Mouse (Mus musculus): Measurements from ENCODE around the gene Prkg2. TPM values are rescaled to one million over a fixed set of nuclear protein-coding genes. Genes with fewer than 3 reads are reported as not detected.

The Prkg2 gene
- polyA plus RNA-seq, 1 experiment from 2014 or later: 3.9 TPM

DNA sequence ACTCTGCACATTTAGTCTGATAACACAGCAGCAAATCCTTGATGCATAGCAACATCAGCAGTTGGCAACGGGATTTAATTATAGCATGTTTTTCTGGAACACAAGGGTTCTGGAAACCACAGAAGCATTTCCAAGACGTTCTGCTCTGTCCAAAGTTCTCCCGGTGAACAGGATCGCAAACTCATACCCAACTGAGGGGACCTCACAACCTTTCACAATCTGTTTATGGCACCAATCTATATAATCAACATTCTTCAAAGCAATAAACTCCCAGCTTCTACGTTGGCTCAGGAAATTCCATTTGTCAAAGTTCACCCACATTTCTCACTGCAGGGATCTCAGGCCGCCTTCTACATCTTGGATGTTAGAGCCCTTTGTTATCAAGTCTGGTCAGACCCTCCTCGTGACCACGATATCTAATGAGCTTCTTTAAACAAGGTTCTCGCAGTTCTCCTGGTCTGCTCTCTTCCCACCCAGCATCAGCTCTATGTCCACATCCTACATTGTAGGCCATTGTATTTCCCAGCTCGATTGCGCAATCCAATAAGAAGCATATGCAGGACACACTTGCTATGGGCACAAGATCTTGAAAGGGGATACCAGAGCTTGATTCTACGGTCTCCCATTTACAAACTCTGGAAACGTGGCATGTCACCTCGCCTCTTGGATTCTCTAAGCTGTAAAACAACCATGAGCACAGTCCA is 26.6 kb downstream of the Prkg2 start:
- Histone ChIP-seq H3K4me3 (no peak overlapping the region), H3K9me3 (no peaks in the 10 kb centered on the region), H3K27me3 (no peaks in the 10 kb centered on the region), H3K4me2 (replicated peaks) (no peak overlapping the region), H3K9ac (no peak overlapping the region), H3K36me3 (no peaks in the 10 kb centered on the region), H3K27ac (no peak overlapping the region), H3K4me1 (0 out of 2 replicates have a peak, but pooled peaks cover 2% of the 10 kb centered on the region)
- ATAC-seq (ENCODE audit: low FRiP score, low read depth): no peak
- 71% methylated on average over 14 of the region's 14 CpGs for WGBS

DNA sequence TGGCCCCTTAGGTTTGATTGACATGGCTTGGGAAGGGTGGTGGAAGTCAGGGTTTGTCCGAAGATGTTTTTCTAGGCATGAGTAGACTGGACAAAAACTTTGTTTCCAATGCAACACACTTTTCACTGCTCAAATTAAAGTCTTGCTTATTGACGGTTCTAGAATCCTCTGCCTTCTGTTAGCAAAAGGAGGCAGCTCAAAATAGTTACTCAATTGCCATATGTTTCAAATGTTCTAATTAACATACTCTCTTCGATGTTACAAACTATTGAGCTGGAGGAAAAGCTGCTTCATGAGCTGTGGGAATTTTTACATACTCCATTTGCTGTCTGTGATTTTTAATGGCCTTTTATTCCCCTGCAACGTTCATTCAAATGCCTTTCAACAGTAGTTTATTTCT is 39.0 kb downstream of the Prkg2 start:
- Histone ChIP-seq H3K36me3 (no peaks in the 10 kb centered on the region), H3K4me1 (no peaks in the 10 kb centered on the region), H3K27ac (no peak overlapping the region), H3K9ac (no peak overlapping the region), H3K9me3 (no peaks in the 10 kb centered on the region), H3K4me2 (replicated peaks) (no peak overlapping the region), H3K27me3 (no peaks in the 10 kb centered on the region), H3K4me3 (no peak overlapping the region)
- 66% methylated on average over 4 of the region's 4 CpGs for WGBS
- no peak for ATAC-seq (ENCODE audit: low FRiP score, low read depth)

DNA sequence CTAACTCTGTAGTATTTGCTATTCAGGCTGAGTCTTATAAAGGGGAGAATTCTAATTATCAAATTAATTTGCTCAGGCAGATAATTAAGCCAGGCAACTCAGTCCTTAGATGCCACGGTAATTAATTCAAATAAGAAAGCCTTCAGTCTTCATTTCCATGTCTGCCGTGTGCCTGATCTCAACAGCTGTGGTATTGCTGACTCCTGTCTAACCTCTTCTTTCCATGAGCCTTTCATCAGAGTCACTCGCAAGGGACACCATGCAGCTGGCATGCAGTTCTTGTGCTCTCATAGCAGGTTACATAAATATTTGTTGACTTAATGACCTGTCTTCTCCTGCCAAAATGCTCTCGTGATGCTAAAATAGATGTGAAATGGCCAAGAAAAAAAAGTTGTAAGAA is 41.4 kb downstream of the Prkg2 start:
- no peaks in the 10 kb centered on the region for H3K9me3 ChIP-seq
- 58% methylated on average over 4 of the region's 4 CpGs for WGBS

DNA sequence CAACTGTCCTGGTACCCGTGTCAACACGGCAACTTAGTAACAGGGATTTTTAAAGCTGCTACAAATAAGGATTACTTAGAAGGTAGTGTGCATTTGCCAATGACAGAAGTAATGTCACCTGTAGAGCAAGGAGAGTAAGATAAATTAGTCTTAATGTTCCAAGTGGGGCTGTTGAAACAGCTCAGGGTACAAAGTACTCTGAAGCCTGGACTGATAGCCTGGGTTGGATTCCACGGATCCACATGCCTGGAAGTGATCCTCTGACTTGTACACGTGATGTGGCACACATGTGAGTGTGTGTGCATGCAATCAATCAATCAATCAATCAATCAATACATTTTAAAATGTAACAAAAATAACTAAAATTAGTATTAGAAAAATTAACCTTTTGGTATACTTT is 45.6 kb downstream of the Prkg2 start:
- 85% methylated on average over 4 of the region's 4 CpGs for WGBS
- ATAC-seq (ENCODE audit: low FRiP score, low read depth): no peak

More for the DNA sequence above, 41.4 kb downstream of the Prkg2 start:
- no peaks in the 10 kb centered on the region for H3K4me1 ChIP-seq
- no peak overlapping the region for H3K9ac ChIP-seq
- no peak overlapping the region for H3K27ac ChIP-seq
- ATAC-seq (ENCODE audit: low FRiP score, low read depth): no peak
- H3K36me3 ChIP-seq: no peaks in the 10 kb centered on the region
- no peak overlapping the region for H3K4me2 ChIP-seq (replicated peaks)
- no peak overlapping the region for H3K4me3 ChIP-seq
- H3K27me3 ChIP-seq: no peaks in the 10 kb centered on the region

DNA sequence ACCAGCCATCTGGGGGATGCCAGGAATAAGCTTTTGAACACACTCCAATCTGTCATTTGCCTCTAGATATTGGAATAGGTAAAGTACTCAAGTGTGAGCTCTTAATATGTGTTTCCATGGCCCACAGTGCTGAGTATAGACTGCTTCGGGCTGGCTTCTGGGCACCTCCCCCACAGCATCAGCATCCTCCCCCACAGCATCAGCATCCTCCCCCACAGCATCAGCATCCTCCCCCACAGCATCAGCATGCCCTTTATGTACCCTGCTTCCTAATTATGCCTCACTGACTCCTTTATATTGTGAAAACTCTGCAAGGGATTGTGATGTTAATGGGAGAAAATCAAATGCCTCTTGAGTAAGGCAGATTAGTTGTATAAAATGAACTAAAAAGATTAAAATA is 49.5 kb downstream of the Prkg2 start:
- H3K36me3 ChIP-seq: no peaks in the 10 kb centered on the region
- WGBS: 23% methylated on average over 1 of the region's 1 CpGs
- no peak for ATAC-seq (ENCODE audit: low FRiP score, low read depth)

More for the DNA sequence above, 45.6 kb downstream of the Prkg2 start:
- H3K9ac ChIP-seq: no peak overlapping the region
- H3K27me3 ChIP-seq: no peaks in the 10 kb centered on the region
- H3K9me3 ChIP-seq: no peaks in the 10 kb centered on the region
- no peak overlapping the region for H3K27ac ChIP-seq
- H3K4me2 ChIP-seq (replicated peaks): no peak overlapping the region
- no peaks in the 10 kb centered on the region for H3K36me3 ChIP-seq
- H3K4me3 ChIP-seq: no peak overlapping the region
- peaks cover 4% of the 10 kb centered on the region; the same call in 1 of the 2 replicates for H3K4me1 ChIP-seq

DNA sequence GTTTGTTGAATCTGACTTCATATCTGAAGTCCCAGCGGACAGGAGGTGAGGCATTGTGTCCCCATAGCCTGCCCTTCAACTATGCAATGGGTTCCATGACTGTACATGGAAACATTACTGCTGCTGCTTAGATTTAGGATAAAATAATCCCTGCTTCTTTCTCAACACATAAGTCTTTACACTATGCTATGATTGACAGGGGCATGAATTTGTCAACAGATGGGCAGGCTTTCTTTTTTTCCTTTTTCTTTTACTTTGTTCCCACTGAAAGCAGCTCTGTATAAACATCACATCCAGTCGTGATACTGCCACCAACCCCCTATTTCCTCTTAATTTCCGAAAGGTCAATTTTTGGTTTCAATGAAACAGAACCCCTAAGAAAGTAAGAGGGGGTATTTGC is 50.0 kb downstream of the Prkg2 start:
- peaks cover 13% of the 10 kb centered on the region for H3K4me1 ChIP-seq
- H3K27me3 ChIP-seq: no peaks in the 10 kb centered on the region
- H3K27ac ChIP-seq: no peak overlapping the region
- no peak overlapping the region for H3K9ac ChIP-seq
- H3K4me3 ChIP-seq: no peak overlapping the region
- ATAC-seq (ENCODE audit: low FRiP score, low read depth): no peak
- WGBS: 43% methylated on average over 3 of the region's 3 CpGs
- H3K36me3 ChIP-seq: no peaks in the 10 kb centered on the region
- no peaks in the 10 kb centered on the region for H3K9me3 ChIP-seq
- no peak overlapping the region for H3K4me2 ChIP-seq (replicated peaks)

More for the DNA sequence above, 49.5 kb downstream of the Prkg2 start:
- no peaks in the 10 kb centered on the region for H3K9me3 ChIP-seq
- H3K4me3 ChIP-seq: no peak overlapping the region
- H3K9ac ChIP-seq: no peak overlapping the region
- H3K4me1 ChIP-seq: peaks cover 13% of the 10 kb centered on the region
- no peak overlapping the region for H3K4me2 ChIP-seq (replicated peaks)
- H3K27me3 ChIP-seq: no peaks in the 10 kb centered on the region
- no peak overlapping the region for H3K27ac ChIP-seq

DNA sequence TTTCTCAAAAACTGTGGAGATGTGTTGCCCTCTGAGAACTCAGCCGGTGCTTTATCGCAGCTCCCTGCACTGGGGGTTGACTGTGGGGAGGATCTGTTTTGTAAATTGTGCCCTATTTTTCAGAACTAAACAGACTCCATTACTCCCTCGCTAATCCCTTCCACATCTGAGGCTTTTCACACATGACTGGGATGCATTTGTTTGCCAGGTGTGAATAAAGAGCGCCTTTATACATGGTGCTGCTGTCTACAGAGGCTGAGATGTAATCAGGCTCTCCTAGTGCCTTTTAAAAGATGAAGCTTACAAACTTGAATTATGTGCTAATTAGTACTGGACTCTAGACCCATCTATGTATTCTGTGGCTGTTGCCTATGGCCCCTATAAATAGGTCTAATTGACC is 50.7 kb downstream of the Prkg2 start:
- 22% methylated on average over 4 of the region's 4 CpGs for WGBS
- peaks cover 13% of the 10 kb centered on the region for H3K4me1 ChIP-seq
- H3K36me3 ChIP-seq: no peaks in the 10 kb centered on the region
- 0 out of 2 replicates have a peak, but pooled peaks cover under 1% of the 10 kb centered on the region for H3K27me3 ChIP-seq
- H3K4me3 ChIP-seq: no peak overlapping the region
- H3K27ac ChIP-seq: no peak overlapping the region
- peak; percentile 25; the same call in 1 of the 2 replicates for ATAC-seq (ENCODE audit: low FRiP score, low read depth)
- no peak overlapping the region for H3K9ac ChIP-seq
- H3K9me3 ChIP-seq: no peaks in the 10 kb centered on the region
- peak overlapping the region; percentile 2; the same call in 1 of the 2 replicates for H3K4me2 ChIP-seq (replicated peaks)

DNA sequence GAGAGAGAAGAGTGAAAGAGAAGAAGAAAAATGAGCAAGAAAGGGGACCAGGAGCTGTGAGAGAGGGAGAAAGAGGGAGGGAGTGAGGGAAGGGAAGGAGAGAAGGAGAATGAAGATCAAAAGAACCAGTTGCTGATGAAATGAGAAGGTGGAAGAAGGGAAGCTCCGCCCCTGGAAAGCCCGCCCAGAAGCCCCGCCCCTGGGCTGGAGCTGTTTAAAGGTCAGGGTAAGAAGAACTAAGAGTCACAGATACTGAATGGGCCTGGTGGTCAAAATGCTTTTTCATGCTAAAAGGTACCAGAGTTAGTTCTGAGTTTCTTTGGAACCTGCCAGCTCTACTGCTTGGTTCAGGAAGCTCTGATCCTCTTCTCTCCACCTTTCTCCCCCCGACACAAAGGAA is 51.1 kb downstream of the Prkg2 start:
- Histone ChIP-seq H3K36me3 (no peaks in the 10 kb centered on the region), H3K4me2 (replicated peaks) (peak overlapping the region; percentile 2; the same call in 1 of the 2 replicates), H3K9ac (no peak overlapping the region), H3K27ac (no peak overlapping the region), H3K9me3 (no peaks in the 10 kb centered on the region), H3K4me3 (no peak overlapping the region), H3K4me1 (peaks cover 13% of the 10 kb centered on the region), H3K27me3 (0 out of 2 replicates have a peak, but pooled peaks cover 2% of the 10 kb centered on the region)
- ATAC-seq (ENCODE audit: low FRiP score, low read depth): no peak
- 14% methylated on average over 4 of the region's 4 CpGs for WGBS

DNA sequence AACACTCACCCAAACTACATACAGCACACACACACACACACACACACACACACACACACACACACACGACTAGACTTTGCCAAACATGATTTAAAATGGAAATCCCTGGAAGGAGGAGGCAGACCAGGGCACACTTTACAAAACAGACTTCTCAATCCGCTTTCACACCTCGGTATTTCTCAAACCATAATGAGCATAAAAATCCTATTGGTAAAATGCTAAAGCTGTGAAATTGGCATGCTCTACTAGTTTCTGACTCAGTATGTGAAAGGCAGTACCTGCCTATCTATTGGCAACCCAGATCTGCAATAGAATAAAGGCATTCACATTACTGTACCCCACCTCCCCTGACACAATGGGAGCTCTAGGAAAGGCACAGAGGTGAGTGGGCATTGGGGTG is 52.1 kb downstream of the Prkg2 start:
- 88% methylated on average over 3 of the region's 3 CpGs for WGBS
- Histone ChIP-seq H3K27me3 (0 out of 2 replicates have a peak, but pooled peaks cover 2% of the 10 kb centered on the region), H3K4me1 (peaks cover 13% of the 10 kb centered on the region), H3K9ac (no peak overlapping the region), H3K27ac (no peak overlapping the region), H3K4me2 (replicated peaks) (no peak overlapping the region), H3K36me3 (no peaks in the 10 kb centered on the region), H3K4me3 (no peak overlapping the region), H3K9me3 (no peaks in the 10 kb centered on the region)
- ATAC-seq (ENCODE audit: low FRiP score, low read depth): no peak

DNA sequence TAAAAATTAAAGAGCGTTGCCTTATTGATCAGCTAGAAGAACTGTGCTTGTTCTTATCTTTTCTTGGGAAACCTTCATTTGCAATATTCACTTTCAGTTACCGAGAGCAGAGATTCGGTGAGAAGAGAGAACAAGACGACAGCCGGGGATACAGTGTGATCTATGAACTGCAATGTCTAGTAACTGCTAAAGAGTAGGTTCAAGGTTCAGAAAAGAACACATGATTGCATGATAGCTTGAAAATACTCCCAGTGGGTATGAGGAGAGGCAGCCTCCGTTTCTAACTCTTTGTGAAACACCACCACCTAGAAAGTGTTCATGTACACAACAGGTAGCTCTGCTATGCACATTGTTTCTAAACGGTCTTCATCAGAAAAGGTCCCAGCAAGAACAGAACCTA is 55.8 kb downstream of the Prkg2 start:
- Histone ChIP-seq H3K9ac (no peak overlapping the region), H3K4me3 (no peak overlapping the region), H3K4me1 (peaks cover 15% of the 10 kb centered on the region), H3K27me3 (0 out of 2 replicates have a peak, but pooled peaks cover 2% of the 10 kb centered on the region), H3K27ac (no peak overlapping the region), H3K9me3 (no peaks in the 10 kb centered on the region), H3K36me3 (no peaks in the 10 kb centered on the region), H3K4me2 (replicated peaks) (no peak overlapping the region)
- no peak for ATAC-seq (ENCODE audit: low FRiP score, low read depth)
- 85% methylated on average over 7 of the region's 7 CpGs for WGBS

DNA sequence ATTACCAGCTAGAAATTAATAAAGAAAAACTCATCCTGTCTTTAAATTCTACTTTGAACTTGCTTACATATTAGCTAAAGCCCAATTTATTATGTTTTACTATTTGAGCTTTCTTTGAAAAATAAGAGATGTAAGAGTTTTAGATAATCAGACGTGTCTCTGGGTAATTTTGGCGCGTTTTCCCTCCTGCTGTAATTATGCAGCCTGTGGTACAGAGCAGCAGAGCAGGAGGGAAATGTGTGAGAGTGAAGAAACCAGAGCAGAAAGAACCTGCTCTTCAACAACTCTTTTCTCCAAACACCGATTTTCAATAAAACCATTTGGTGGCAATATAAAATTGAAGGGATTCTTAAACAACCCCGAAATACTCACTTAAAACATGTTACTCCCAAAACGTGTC is 58.8 kb downstream of the Prkg2 start:
- no peak for ATAC-seq (ENCODE audit: low FRiP score, low read depth)
- H3K4me2 ChIP-seq (replicated peaks): no peak overlapping the region
- peaks cover 9% of the 10 kb centered on the region for H3K4me1 ChIP-seq
- WGBS: 60% methylated on average over 6 of the region's 6 CpGs
- no peak overlapping the region for H3K9ac ChIP-seq
- 0 out of 2 replicates have a peak, but pooled peaks cover 2% of the 10 kb centered on the region for H3K27me3 ChIP-seq
- H3K4me3 ChIP-seq: no peak overlapping the region
- H3K9me3 ChIP-seq: no peaks in the 10 kb centered on the region
- H3K27ac ChIP-seq: no peak overlapping the region
- H3K36me3 ChIP-seq: no peaks in the 10 kb centered on the region

DNA sequence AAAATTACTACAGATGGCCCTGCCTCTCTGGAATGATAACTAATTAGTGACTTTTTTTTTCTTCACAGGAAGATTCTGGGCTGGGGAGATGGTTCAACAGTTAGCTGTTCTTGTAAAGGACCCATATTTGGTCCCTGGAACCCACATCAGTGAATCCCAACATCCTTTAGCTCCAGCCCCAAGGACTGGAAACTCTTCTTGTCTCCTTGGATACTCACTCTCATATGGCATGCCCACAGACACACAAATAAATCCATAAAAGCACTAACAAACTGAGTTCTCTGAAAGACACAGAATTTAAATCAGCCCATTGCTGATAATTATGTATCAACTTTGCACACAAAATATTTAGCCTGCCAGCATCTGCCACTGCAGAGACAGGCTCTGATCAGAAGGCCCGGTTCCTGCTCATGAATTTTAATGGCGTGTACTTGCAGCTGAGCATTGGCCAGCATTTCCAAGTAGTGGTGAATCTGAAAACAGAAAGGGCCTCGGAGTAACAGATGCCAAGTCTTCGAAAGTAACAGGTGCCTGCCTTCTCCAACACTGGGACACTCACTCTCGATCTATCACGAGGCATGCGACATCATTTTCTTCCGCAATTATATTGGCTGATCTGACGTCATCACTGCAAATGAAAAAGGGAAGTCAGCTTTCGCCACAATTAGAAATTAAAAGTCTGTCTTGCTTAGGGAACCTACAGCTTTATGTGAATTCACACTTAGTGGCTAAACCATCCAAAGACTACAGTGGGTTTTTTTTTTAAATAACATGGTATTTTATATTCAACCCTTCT is 61.1 kb downstream of the Prkg2 start:
- ATAC-seq (ENCODE audit: low FRiP score, low read depth): no peak
- H3K9ac ChIP-seq: no peak overlapping the region
- H3K27ac ChIP-seq: no peak overlapping the region
- 84% methylated on average over 10 of the region's 10 CpGs for WGBS
- H3K4me2 ChIP-seq (replicated peaks): no peak overlapping the region
- peaks cover 9% of the 10 kb centered on the region for H3K4me1 ChIP-seq
- H3K4me3 ChIP-seq: no peak overlapping the region
- H3K36me3 ChIP-seq: no peaks in the 10 kb centered on the region
- H3K9me3 ChIP-seq: no peaks in the 10 kb centered on the region
- H3K27me3 ChIP-seq: no peaks in the 10 kb centered on the region; the same call in 1 of the 2 replicates

All from limb, embryonic 13.5 days (tissue).